Mouse (Mus musculus): ENCODE results near the gene Clec4a2. TPM values are rescaled to one million over a fixed set of nuclear protein-coding genes. Genes with fewer than 3 reads are reported as not detected.
"Not testable (repeated sequence)": the region's sequence is repeated elsewhere in the genome, so short reads cannot be mapped to it uniquely, and the experiment has no call there.

Gene Clec4a2
- polyA plus RNA-seq, 1 experiment from 2014 or later, result 4.7 TPM

- 80% methylated on average over 1 of the region's 1 CpGs for WGBS
- DNase-seq (ENCODE audit: low spot score), result no peak
These were observed 69.3 kb downstream of the Clec4a2 start for GRCm38 (mm10) chr6:123175549-123175948.

GRCm38 (mm10) chr6:123184862-123185261 is 78.6 kb downstream of the Clec4a2 start:
- H3K27ac ChIP-seq (ENCODE audit: low read depth); H3K9me3 ChIP-seq (ENCODE audit: control insufficient read depth, low read length); H3K27me3 ChIP-seq (replicated peaks; ENCODE audit: control insufficient read depth, insufficient read depth, low read length); H3K9ac ChIP-seq (ENCODE audit: low read length); H3K4me2 ChIP-seq (ENCODE audit: low read length); DNase-seq (ENCODE audit: low spot score); ATAC-seq (replicated peaks; ENCODE audit: low FRiP score, low TSS enrichment, low read depth); H3K4me1 ChIP-seq (replicated peaks; ENCODE audit: control insufficient read depth, insufficient read depth, low read length); H3K4me3 ChIP-seq (ENCODE audit: low read depth, low read length); H3K36me3 ChIP-seq (ENCODE audit: control insufficient read depth, insufficient read depth, low read length): not testable (repeated sequence)
- WGBS, result 85% methylated on average over 2 of the region's 2 CpGs

More at GRCm38 (mm10) chr6:123175549-123175948, 69.3 kb downstream of the Clec4a2 start:
- H3K4me2 ChIP-seq (ENCODE audit: low read length), result no peak overlapping the region
- no peaks in the 10 kb centered on the region for H3K27me3 ChIP-seq (replicated peaks; ENCODE audit: control insufficient read depth, insufficient read depth, low read length)
- H3K27ac ChIP-seq (ENCODE audit: low read depth), result no peak overlapping the region
- H3K9me3 ChIP-seq (ENCODE audit: control insufficient read depth, low read length), result no peaks in the 10 kb centered on the region
- H3K9ac ChIP-seq (ENCODE audit: low read length), result no peak overlapping the region
- no peak for ATAC-seq (replicated peaks; ENCODE audit: low FRiP score, low TSS enrichment, low read depth)
- H3K4me1 ChIP-seq (replicated peaks; ENCODE audit: control insufficient read depth, insufficient read depth, low read length), result no peaks in the 10 kb centered on the region
- no peaks in the 10 kb centered on the region for H3K36me3 ChIP-seq (ENCODE audit: control insufficient read depth, insufficient read depth, low read length)
- no peak overlapping the region for H3K4me3 ChIP-seq (ENCODE audit: low read depth, low read length)

Other genes with a start within 250 kb of the Clec4a2 start
- gene Necap1, start 232.0 kb upstream of the Clec4a2 start, polyA plus RNA-seq (2014; fragmentation: Nextera tagmentation; extraction: Ambion mirVana), result 50.2 and 55.1 TPM in 2 replicates
- 3.6 and 3.9 TPM in 2 replicates for gene Clec4a1, start 184.6 kb upstream of the Clec4a2 start, polyA plus RNA-seq (2014; fragmentation: Nextera tagmentation; extraction: Ambion mirVana)
- 1.9 and 3.7 TPM in 2 replicates for gene Clec4a3, start 153.9 kb upstream of the Clec4a2 start, polyA plus RNA-seq (2014; fragmentation: Nextera tagmentation; extraction: Ambion mirVana)
- not detected in 2 replicates for gene Clec4a4, start 116.1 kb upstream of the Clec4a2 start, polyA plus RNA-seq (2014; fragmentation: Nextera tagmentation; extraction: Ambion mirVana)
- gene Clec4b1, start 56.5 kb upstream of the Clec4a2 start, polyA plus RNA-seq (2014; fragmentation: Nextera tagmentation; extraction: Ambion mirVana), result not detected in 2 replicates
- gene Clec4b2, start 66.5 kb downstream of the Clec4a2 start, polyA plus RNA-seq (2014; fragmentation: Nextera tagmentation; extraction: Ambion mirVana), result not detected in 2 replicates
- 3.6 and 4.0 TPM in 2 replicates for gene Clec4n, start 123.4 kb downstream of the Clec4a2 start, polyA plus RNA-seq (2014; fragmentation: Nextera tagmentation; extraction: Ambion mirVana)
- 0.20 TPM in 1 of 2 replicates, not detected in the other for gene Clec4d, start 155.7 kb downstream of the Clec4a2 start, polyA plus RNA-seq (2014; fragmentation: Nextera tagmentation; extraction: Ambion mirVana)
- 0.07 TPM in 1 of 2 replicates, not detected in the other for gene Clec4e, start 183.4 kb downstream of the Clec4a2 start, polyA plus RNA-seq (2014; fragmentation: Nextera tagmentation; extraction: Ambion mirVana)
- not detected in 2 replicates for gene Vmn2r19, start 201.9 kb downstream of the Clec4a2 start, polyA plus RNA-seq (2014; fragmentation: Nextera tagmentation; extraction: Ambion mirVana)